Mouse (Mus musculus) liver, adult 2 months (tissue): ENCODE results near the gene Tk1.

ENCODE experiments used
- CTCF ChIP-seq: fragments of 200-500 bp; IDR thresholded peaks from 2 replicates; pipeline ENCODE4 v1.5.1; 2011; ENCODE audit warnings: low read depth, low read length, control low read depth
- POLR2A ChIP-seq: fragments of 200-500 bp; IDR thresholded peaks from 2 replicates; pipeline ENCODE4 v1.6.1; 2011; ENCODE audit warnings: low read length, control low read depth; ENCODE audit not compliant: insufficient read depth; ENCODE audit errors: extremely low read depth

DNA sequence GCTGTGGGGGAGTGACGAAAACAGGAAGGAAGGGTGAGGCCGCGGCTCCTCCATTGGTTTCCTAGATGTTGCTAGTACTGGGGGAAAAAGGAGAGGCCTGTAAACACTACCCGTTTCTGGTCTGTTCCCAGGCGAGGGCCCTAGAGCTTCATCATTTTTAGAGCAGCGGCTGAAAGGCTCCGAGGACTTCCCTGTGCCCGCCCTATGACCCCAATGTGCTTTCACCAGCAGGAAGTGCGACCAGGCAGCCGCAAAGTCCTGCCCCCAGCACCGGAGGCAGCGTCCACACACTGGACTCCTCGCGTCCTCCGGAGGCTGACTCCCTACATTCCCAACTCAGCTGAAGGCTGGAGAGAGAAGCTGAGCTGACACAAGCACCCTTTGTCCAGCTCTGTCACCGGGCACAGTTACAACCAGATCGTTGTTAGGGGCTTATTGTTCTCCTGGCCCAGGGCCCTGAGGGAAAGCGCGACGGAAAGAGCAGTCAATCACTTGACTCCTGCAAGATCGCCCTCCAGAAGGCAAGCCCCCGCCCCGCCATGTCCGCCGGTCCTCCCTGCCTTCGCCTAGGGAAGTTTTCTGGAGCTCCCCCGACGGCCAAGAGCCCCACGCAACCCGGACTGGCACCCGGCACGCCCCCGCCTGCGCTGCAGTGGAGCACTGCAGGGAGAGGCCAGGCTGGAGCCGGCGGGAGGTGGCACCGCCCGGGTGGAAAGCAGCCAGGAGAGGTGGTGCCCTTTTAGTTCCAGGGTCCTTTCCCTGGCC, 46.3 kb downstream of the Tk1 start:
- TF ChIP-seq CTCF (no peak), POLR2A (0 out of 2 replicates have a peak, but pooled peaks have one; percentile 12)
